Comparison of ENCODE assay signal across 8 mouse cellular contexts in genomic region chr4:151933505-151934214, GRCm38 (mm10). TPM values are rescaled to one million over a fixed set of nuclear protein-coding genes. Genes with fewer than 3 reads are reported as not detected.
DNase-seq lines count a peak whose midpoint lies in the region; ATAC-seq lines count a peak whose summit lies in the region.

Dnajc11 (plus strand) TSS chr4:151933691.

- peaks cover 23% of the 10 kb centered on the region for H3K36me3 ChIP-seq in megakaryocyte, embryonic 14.5 days (replicated peaks; ENCODE audit: low read length)

- H3K4me1 ChIP-seq in megakaryocyte, embryonic 14.5 days, result peaks cover 54% of the 10 kb centered on the region

- peak within 1 kb of the TSS; percentile 100 for H3K4me3 ChIP-seq in megakaryocyte, embryonic 14.5 days (replicated peaks)

- peak; percentile 94 for DNase-seq in ZHBTc4 (ENCODE audit: low read depth, low spot score)
- DNase-seq in gastrocnemius, adult 8-10 months (ENCODE audit: low spot score in 2 of 2), result peak; percentile 84 to 87
- DNase-seq in hindlimb bud, embryonic 11.5 days (ENCODE audit: extremely low spot score, low read depth, low spot score), result peak; percentile 46
- DNase-seq in left cerebral cortex, adult 8-10 months (ENCODE audit: low spot score in 2 of 2), result peak; percentile 89 to 93
- DNase-seq in right cerebral cortex, postnatal 10 days (ENCODE audit: low spot score in 2 of 2), result peak; percentile 94
- DNase-seq in urinary bladder, postnatal 25 days (ENCODE audit: low spot score), result peak; percentile 97

- ATAC-seq in common myeloid progenitor, adult 5-6 weeks (replicated peaks; ENCODE audit: low read depth, poor library complexity, severe bottlenecking), result peak; percentile 91

- peaks cover 3% of the 10 kb centered on the region; the same call in 1 of the 2 replicates for H3K9me3 ChIP-seq in megakaryocyte, embryonic 14.5 days

- no peaks in the 10 kb centered on the region for H3K27me3 ChIP-seq in megakaryocyte, embryonic 14.5 days (replicated peaks)

RNA-seq across cellular contexts. Expression of gene Dnajc11, which starts in this region (rescaled TPM):
- total RNA-seq in common myeloid progenitor, adult 5-6 weeks (2017), result 63.7 and 65.2 TPM in 2 replicates
- total RNA-seq in gastrocnemius, adult 8-10 months (2022), result 10 to 100 TPM; 38.7 to 58.6 (median 46.5) TPM
- 10 to 100 TPM; 51.5 to 75.7 (median 62.5) TPM for total RNA-seq in left cerebral cortex, adult 8-10 months (2022)
- polyA plus RNA-seq in megakaryocyte, embryonic 14.5 days (2012; ENCODE audit: insufficient read depth, low replicate concordance), result 22.6 and 28.7 TPM in 2 replicates

Comparison
In these comparisons a context has a peak if more than half of its experiments do, and no peak if none do; other contexts are left out.
1. Peak in every context shown above with its lines: DNase-seq, ATAC-seq and H3K4me3 ChIP-seq.
2. DNase-seq: peak in every context shown above with its lines; median percentile 97 in urinary bladder, postnatal 25 days; 94 in ZHBTc4; 94 in right cerebral cortex, postnatal 10 days; 91 in left cerebral cortex, adult 8-10 months; 86 in gastrocnemius, adult 8-10 months; 46 in hindlimb bud, embryonic 11.5 days.